In the genomic region with DNA sequence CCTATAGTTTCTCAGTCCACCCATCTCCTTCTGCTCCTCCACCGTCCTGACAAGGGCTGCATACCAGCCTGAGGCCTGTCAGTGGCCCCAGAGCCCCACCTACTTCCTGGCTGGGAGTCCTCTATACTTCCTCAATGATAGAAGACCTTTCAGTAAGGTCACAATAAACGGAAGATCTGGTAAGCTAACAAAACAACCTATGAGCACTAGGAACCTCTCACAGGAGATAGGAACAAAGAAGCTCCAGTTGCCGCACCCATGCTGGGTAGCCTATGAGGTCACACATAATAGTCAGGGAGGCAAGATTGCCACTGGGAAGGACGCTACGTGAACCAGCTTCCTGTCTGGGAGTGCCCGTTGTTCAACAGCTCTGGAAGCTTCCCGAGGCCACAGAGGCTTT, we compare ENCODE assay signal across 8 mouse cellular contexts. TPM values are rescaled to one million over a fixed set of nuclear protein-coding genes. Genes with fewer than 3 reads are reported as not detected.
A peak's percentile ranks its signal among the peaks of the same experiment; 100 is the strongest.
DNase-seq lines count a peak whose midpoint lies in the region; ATAC-seq and TF ChIP-seq lines count a peak whose summit lies in the region.

No protein-coding gene starts in this region.

- TF ChIP-seq CTCF in thymus, adult 2 months (IDR thresholded peaks at IDR 0.05; ENCODE audit: borderline replicate concordance, control insufficient read depth, extremely low read depth, insufficient read depth, low read length, poor library complexity), result no peak
- TF ChIP-seq CTCF in cerebellum, adult 2 months (IDR thresholded peaks at IDR 0.05; ENCODE audit: borderline replicate concordance, insufficient read depth, low read depth, low read length), result no peak

- TF ChIP-seq POLR2A in thymus, adult 2 months (IDR thresholded peaks at IDR 0.05; ENCODE audit: control insufficient read depth, extremely low read depth, insufficient read depth, low read length, poor library complexity), result no peak
- TF ChIP-seq POLR2A in cerebellum, adult 2 months (IDR thresholded peaks at IDR 0.05; ENCODE audit: borderline replicate concordance, insufficient read depth, low read length), result no peak

- no peak for ATAC-seq in forebrain, embryonic 12.5 days (ENCODE audit: low FRiP score)

- H3K9ac ChIP-seq in forebrain, embryonic 12.5 days, result no peak overlapping the region

- no peak overlapping the region for H3K27ac ChIP-seq in thymus, adult 2 months (ENCODE audit: control insufficient read depth, insufficient read depth, low read length)
- H3K27ac ChIP-seq in forebrain, embryonic 12.5 days, result no peak overlapping the region
- H3K27ac ChIP-seq in cerebellum, adult 2 months (ENCODE audit: insufficient read depth, low read length), result no peak overlapping the region

- no peaks in the 10 kb centered on the region; the same call in 1 of the 2 replicates for H3K27me3 ChIP-seq in thymus, adult 2 months (ENCODE audit: control insufficient read depth, insufficient read depth, low read length)
- H3K27me3 ChIP-seq in forebrain, embryonic 12.5 days, result no peaks in the 10 kb centered on the region; the same call in 1 of the 2 replicates
- H3K27me3 ChIP-seq in cerebellum, adult 2 months (ENCODE audit: control insufficient read depth, insufficient read depth, low read length), result no peaks in the 10 kb centered on the region

- 15% methylated on average over 7 of the region's 7 CpGs for WGBS in thymus, adult 2 months
- WGBS in forebrain, embryonic 12.5 days, result 74% methylated on average over 7 of the region's 7 CpGs
- WGBS in cerebellum, adult 2 months, result 74% methylated on average over 7 of the region's 7 CpGs

- DNase-seq in adrenal gland, adult 2 months, result peak; percentile 11
- no peak for DNase-seq in adrenal gland, postnatal 4 days (ENCODE audit: low spot score in 2 of 2)
- DNase-seq in thymus, adult 2 months, result no peak
- no peak for DNase-seq in thymus, postnatal 10 days (ENCODE audit: low spot score in 2 of 2)
- DNase-seq in lung, postnatal 10 days, result peak; percentile 62
- no peak for DNase-seq in urinary bladder, adult 2 months (ENCODE audit: low spot score)
- DNase-seq in cerebellum, adult 2 months, result no peak

- H3K36me3 ChIP-seq in thymus, adult 2 months (ENCODE audit: control insufficient read depth, insufficient read depth, low read length), result no peaks in the 10 kb centered on the region
- no peaks in the 10 kb centered on the region for H3K36me3 ChIP-seq in forebrain, embryonic 12.5 days (replicated peaks)

- peak overlapping the region; percentile 8; the same call in 1 of the 2 replicates for H3K4me3 ChIP-seq in thymus, adult 2 months (ENCODE audit: control insufficient read depth, insufficient read depth, low read length)
- no peak overlapping the region for H3K4me3 ChIP-seq in forebrain, embryonic 12.5 days (replicated peaks)
- H3K4me3 ChIP-seq in cerebellum, adult 2 months (replicated peaks; ENCODE audit: insufficient read depth, low read depth, low read length), result no peak overlapping the region

- no peaks in the 10 kb centered on the region for H3K9me3 ChIP-seq in forebrain, embryonic 12.5 days

- H3K4me2 ChIP-seq in forebrain, embryonic 12.5 days, result no peak overlapping the region

- peaks cover 9% of the 10 kb centered on the region for H3K4me1 ChIP-seq in thymus, adult 2 months (replicated peaks; ENCODE audit: control insufficient read depth, insufficient read depth, low read length)
- H3K4me1 ChIP-seq in forebrain, embryonic 12.5 days, result peaks cover 4% of the 10 kb centered on the region; the same call in 1 of the 2 replicates
- no peaks in the 10 kb centered on the region for H3K4me1 ChIP-seq in cerebellum, adult 2 months (ENCODE audit: control insufficient read depth, insufficient read depth, low read length)

RNA-seq across cellular contexts. Expression of a gene that starts 58.1 kb away (rescaled TPM):
- 10 to 100 TPM; 45.2 to 51.0 TPM for total RNA-seq in adrenal gland, adult 2 months (2021)
- polyA plus RNA-seq in adrenal gland, adult 2 months (2012; rRNA removed), result 30.7 and 31.3 TPM in 2 replicates
- total RNA-seq in adrenal gland, postnatal 4 days (2021), result 10 to 100 TPM; 42.0 to 54.8 TPM
- 70.4 and 77.5 TPM in 2 replicates for polyA plus RNA-seq in thymus, adult 2 months (2012; rRNA removed)
- 50.6 and 51.9 TPM in 2 replicates for polyA plus RNA-seq in urinary bladder, adult 2 months (2012; rRNA removed)
- 15.1 and 15.3 TPM in 2 replicates for polyA plus RNA-seq in forebrain, embryonic 12.5 days (2016; fragmentation: Nextera tagmentation; extraction: Ambion mirVana)
- polyA plus RNA-seq in cerebellum, adult 2 months (2012; rRNA removed), result 81.7 and 83.0 TPM in 2 replicates

Comparison
In these comparisons a context has a peak if more than half of its experiments do, and no peak if none do; other contexts are left out.
1. DNase-seq: peak in adrenal gland, adult 2 months (single experiment) and lung, postnatal 10 days (single experiment); none in adrenal gland, postnatal 4 days (0 of 2), thymus, adult 2 months (single experiment), thymus, postnatal 10 days (0 of 2), urinary bladder, adult 2 months (single experiment) and cerebellum, adult 2 months (0 of 2).